Mouse (Mus musculus) small intestine, adult 2 months (tissue): ENCODE data around the gene Gm36210.

Source experiments
- CTCF ChIP-seq: fragments of 200-500 bp; IDR thresholded peaks from 2 replicates; pipeline ENCODE4 v1.5.1; 2012; ENCODE audit warnings: low read depth, mild to moderate bottlenecking, control low read depth, inconsistent platforms, low read length, moderate library complexity, mixed read lengths; ENCODE audit not compliant: insufficient replicate concordance, insufficient read length; ENCODE audit errors: extremely low read depth
- POLR2A ChIP-seq: fragments of 200-500 bp; IDR thresholded peaks from 2 replicates; pipeline ENCODE4 v1.6.1; 2012; ENCODE audit warnings: low read depth, mild to moderate bottlenecking, control low read depth, inconsistent platforms, low read length, moderate library complexity

- peak; percentile 94; the same call in 1 of the 2 replicates for TF ChIP-seq CTCF
- TF ChIP-seq POLR2A, result no peak
These were observed 33.8 kb upstream of the Gm36210 start for GRCm38 (mm10) chr7:4940068-4940479.
